Mouse (Mus musculus) embryo, embryonic 10 days (tissue): ENCODE measurements around the gene Zfp458.
A peak's percentile ranks its signal among the peaks of the same experiment; 100 is the strongest.
"Not testable (repeated sequence)": the region's sequence is repeated elsewhere in the genome, so short reads cannot be mapped to it uniquely, and the experiment has no call there.

Experiments
- DNase-seq: peaks from one replicate; pipeline ENCODE4 v3.0.0-alpha.2; 2015; ENCODE audit warnings: low spot score

Zfp458 gene

GRCm38 (mm10) chr13:67278314-67278713 lies at the start of gene Zfp458:
TSS of gene Zfp458 (minus strand) at chr13:67278466.
- DNase-seq: peak; percentile 31

GRCm38 (mm10) chr13:67306718-67307117 lies 28.5 kb upstream of the Zfp458 start:
- peak; percentile 10 for DNase-seq

GRCm38 (mm10) chr13:67305822-67306672 lies 27.8 kb upstream of the Zfp458 start, which contains the start of gene Zfp457:
TSS of gene Zfp457 (minus strand) at chr13:67306485.
- DNase-seq: peak; percentile 94

DNA sequence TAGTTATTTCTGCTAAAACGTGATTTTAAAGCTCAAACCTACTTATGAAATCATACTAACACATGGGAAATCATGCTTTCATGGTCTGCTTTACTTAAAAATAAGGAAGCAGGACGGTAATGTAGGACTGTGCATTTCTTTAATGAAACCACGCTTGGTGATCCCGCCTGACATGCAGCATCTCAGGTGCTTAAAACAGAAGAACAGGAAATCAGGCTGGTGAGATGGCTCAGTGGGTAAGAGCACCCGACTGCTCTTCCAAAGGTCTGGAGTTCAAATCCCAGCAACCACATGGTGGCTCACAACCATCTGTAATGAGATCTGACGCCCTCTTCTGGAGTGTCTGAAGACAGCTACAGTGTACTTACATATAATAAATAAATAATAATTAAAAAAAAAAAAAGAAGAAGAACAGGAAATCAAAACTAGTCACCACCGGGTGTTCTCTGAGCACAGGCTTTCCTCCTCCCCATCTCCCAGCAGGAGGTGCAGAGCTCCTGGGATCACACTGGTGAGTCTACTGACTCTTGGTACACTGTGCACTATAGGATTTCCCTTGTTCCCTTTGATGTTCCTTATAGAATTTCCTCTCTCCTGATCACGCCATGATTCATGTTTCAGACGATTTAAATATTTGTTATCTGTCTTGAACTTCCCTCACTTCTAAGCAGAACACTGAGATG lies 8.7 kb downstream of the Zfp458 start:
- DNase-seq: not testable (repeated sequence)

GRCm38 (mm10) chr13:67268568-67269369 lies 9.5 kb downstream of the Zfp458 start:
- DNase-seq: peak; percentile 85

DNA sequence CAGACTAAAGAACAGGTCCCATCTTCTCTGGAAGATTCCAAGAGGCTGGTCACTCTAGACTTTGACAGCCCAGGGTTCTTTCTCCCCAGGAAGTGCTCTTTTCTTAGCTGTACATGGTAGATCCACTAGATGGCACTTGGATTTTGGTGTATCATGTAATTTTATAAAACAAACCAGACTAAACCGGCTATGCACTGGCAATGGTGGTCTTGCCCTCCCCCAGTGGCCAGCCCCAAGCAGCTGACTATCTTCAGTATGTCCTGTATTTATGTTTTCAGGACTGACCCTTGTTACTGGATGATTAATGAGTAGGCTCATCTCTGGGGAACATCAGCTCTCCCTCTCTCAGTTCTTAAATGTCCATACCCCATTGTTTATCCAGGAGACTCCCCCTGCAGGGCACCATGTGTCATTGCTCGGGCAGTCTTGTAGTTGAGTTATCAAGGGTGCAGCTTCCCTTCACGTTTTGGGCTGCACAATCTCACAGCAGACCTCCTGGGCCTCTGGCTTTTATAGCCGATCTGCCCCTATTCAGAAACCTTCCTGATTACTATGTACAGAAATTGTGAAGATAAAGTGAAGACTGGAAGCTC lies 64.2 kb downstream of the Zfp458 start:
- no peak for DNase-seq
